Mouse (Mus musculus) midbrain, embryonic 16.5 days (tissue): ENCODE measurements around the gene Rnf7. TPM values are rescaled to one million over a fixed set of nuclear protein-coding genes. Genes with fewer than 3 reads are reported as not detected.
"Not testable (repeated sequence)": the region's sequence is repeated elsewhere in the genome, so short reads cannot be mapped to it uniquely, and the experiment has no call there.

Experiments used
- ATAC-seq: fragments of 200-750 bp; cut with Nextera tagmentation; 2 replicates; pipeline ENCODE4 v1.8.0; 2017; ENCODE audit warnings: moderate TSS enrichment
- H3K27ac ChIP-seq: fragments of 300-500 bp; sonication (generic); 2 replicates; pipeline ENCODE4 v1.5.1; 2014; ENCODE audit warnings: mild to moderate bottlenecking, low read length, mixed read lengths
- H3K27me3 ChIP-seq: fragments of 300-500 bp; sonication (generic); 2 replicates; pipeline ENCODE4 v1.6.1; 2014; ENCODE audit warnings: low read depth, low read length, mixed read lengths; ENCODE audit not compliant: control insufficient read depth, insufficient read depth
- H3K36me3 ChIP-seq: fragments of 300-500 bp; sonication (generic); 2 replicates; pipeline ENCODE4 v1.6.1; 2014; ENCODE audit warnings: mild to moderate bottlenecking, low read length, moderate library complexity, mixed read lengths; ENCODE audit not compliant: control insufficient read depth, insufficient read depth
- H3K4me1 ChIP-seq: fragments of 300-500 bp; sonication (generic); 2 replicates; pipeline ENCODE4 v1.6.1; 2014; ENCODE audit warnings: mild to moderate bottlenecking, low read length, mixed read lengths; ENCODE audit not compliant: control insufficient read depth, insufficient read depth
- H3K4me2 ChIP-seq: fragments of 300-500 bp; sonication (generic); 2 replicates; pipeline ENCODE4 v1.6.1; 2014; ENCODE audit warnings: mild to moderate bottlenecking, low read length, mixed read lengths
- H3K4me3 ChIP-seq: fragments of 300-500 bp; sonication (generic); 2 replicates; pipeline ENCODE4 v1.5.1; 2014; ENCODE audit warnings: low read depth, mild to moderate bottlenecking, low read length, moderate library complexity, mixed read lengths
- H3K9ac ChIP-seq: fragments of 300-500 bp; sonication (generic); 2 replicates; pipeline ENCODE4 v1.6.1; 2014; ENCODE audit warnings: low read depth, low read length, mixed read lengths
- H3K9me3 ChIP-seq: fragments of 300-500 bp; sonication (generic); replicated peaks from 2 replicates; pipeline ENCODE4 v1.6.1; 2014; ENCODE audit warnings: mild to moderate bottlenecking, low read length, mixed read lengths; ENCODE audit not compliant: control insufficient read depth, poor library complexity, severe bottlenecking
- WGBS: fragments of 180-500 bp; shearing (Covaris S2); extraction: QIAGEN DNeasy Blood & Tissue Kit; methylation state at CpG from one replicate; pipeline ENCODE4 v1.1.7; 2014; 5-methylcytosine and 5-hydroxymethylcytosine counted together
- polyA plus RNA-seq: library from polyadenylated mRNA; unstranded; fragments of >200 nt; fragmentation: Nextera tagmentation; extraction: Ambion mirVana; gene quantifications from 2 replicates; pipeline ENCODE4 v1.2.1, GENCODE M21; 2015

Rnf7 gene
- polyA plus RNA-seq, 1 experiment from 2014 or later, result 192 TPM

DNA sequence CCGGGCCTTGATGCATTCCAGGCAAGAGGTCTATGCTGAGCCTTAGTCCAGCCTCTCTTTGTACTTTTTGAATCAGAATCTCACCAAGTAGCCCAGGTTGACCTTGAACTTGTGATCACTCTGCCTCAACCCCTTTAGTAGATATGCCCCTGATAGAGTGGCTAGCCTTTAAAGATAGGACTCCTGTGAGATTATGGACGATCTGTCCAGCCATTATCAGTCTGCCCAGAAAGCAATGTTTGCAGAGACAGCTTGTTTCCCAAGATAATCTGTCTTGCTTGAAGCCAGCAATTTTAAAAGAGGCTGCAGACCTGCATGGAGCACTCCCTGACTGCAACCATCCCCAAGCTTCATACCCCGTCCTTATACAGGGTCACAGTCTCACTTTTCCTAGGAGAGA lies 4.6 kb upstream of the Rnf7 start:
- H3K9me3 ChIP-seq, result no peaks in the 10 kb centered on the region
- 71% methylated on average over 3 of the region's 3 CpGs for WGBS
- H3K27me3 ChIP-seq, result no peaks in the 10 kb centered on the region; the same call in 1 of the 2 replicates
- H3K4me1 ChIP-seq, result no peaks in the 10 kb centered on the region
- H3K4me3 ChIP-seq, result no peak overlapping the region
- H3K9ac ChIP-seq, result no peak overlapping the region
- H3K36me3 ChIP-seq, result no peaks in the 10 kb centered on the region
- H3K4me2 ChIP-seq, result no peak overlapping the region
- no peak for ATAC-seq
- no peak overlapping the region for H3K27ac ChIP-seq

DNA sequence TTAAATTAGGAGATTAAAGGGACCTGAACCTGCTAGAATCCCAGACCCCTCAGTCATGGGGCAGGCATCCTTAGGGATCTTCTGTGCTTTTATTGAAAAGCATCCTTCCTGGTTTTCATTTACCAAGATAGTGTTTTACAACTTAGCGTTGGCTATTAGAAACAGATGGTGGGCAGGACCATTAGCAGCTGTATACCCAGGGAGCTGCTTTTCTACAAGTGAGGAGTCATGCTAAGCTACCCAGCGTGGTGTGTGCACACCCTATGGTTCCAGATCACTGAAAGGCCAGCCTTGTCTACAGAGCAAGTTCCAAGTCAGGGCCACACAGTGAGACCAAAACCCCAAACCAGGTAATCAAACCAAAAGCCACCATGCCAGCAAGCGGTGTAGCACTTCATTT lies 6.1 kb downstream of the Rnf7 start:
- Histone ChIP-seq H3K4me2 (no peak overlapping the region), H3K4me1 (peaks cover 15% of the 10 kb centered on the region)
- ATAC-seq, result no peak

DNA sequence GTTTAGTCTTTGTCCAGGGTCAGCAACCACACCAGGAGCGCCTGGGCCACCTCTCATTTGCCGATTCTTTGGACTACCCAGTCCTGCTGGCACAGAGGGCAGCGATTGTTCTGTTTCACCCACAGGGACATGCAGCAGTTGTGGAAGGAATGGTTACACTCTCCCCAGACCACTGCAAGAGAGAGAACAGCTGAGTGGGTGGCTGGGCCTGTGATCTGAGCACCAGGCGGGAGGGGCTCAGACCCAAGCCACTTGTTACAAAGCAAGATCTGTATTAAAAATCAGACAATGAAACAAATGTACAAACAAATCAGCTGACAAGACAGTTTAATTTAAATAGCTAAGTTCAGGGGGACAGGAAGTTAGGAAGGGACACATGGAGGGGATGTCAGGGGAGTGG lies 6.8 kb downstream of the Rnf7 start:
- H3K9ac ChIP-seq, H3K27ac ChIP-seq, H3K4me2 ChIP-seq, H3K9me3 ChIP-seq, H3K4me3 ChIP-seq, ATAC-seq, H3K4me1 ChIP-seq, H3K27me3 ChIP-seq: not testable (repeated sequence)
- H3K36me3 ChIP-seq, result peaks cover 18% of the 10 kb centered on the region
- WGBS, result 77% methylated on average over 4 of the region's 4 CpGs

More for the DNA sequence above, 6.1 kb downstream of the Rnf7 start:
- Histone ChIP-seq H3K27ac (no peak overlapping the region), H3K4me3 (no peak overlapping the region), H3K9me3 (no peaks in the 10 kb centered on the region), H3K9ac (no peak overlapping the region), H3K27me3 (no peaks in the 10 kb centered on the region), H3K36me3 (peaks cover 17% of the 10 kb centered on the region)
- WGBS, result 82% methylated on average over 3 of the region's 3 CpGs

DNA sequence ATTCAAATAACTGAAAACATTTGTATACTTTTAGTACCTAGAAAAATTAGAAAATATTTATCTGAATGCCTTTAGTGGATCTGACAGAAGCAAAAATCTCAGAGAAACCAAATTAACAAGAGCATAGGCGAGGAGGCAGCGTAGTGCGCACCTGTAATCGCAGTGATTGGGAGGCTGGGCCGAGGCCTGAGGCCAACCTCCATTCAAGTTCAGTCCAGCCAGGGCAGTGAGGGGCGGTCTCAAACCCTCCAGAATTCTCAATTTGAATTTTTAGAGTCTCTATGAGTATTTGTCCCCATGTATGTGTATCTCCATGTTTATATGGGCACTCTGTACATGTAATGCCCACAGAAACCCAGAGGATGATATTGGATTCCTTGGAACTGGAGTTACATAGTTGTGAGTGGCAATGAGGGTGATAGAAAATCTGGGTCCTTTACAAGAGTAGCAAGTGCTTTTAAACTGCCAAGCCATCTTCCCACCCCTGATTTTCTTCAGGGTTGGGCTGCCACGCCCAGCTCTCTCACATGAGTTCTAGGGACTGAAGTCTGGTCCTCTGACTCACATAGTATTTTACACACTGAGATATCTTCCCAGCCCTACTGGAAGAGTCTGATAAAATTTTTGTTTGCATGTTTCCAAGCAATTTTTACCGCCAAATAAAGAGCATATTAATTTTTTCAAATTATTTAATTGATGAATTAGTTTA lies 8.1 kb downstream of the Rnf7 start:
- H3K4me1 ChIP-seq, result 0 out of 2 replicates have a peak, but pooled peaks cover under 1% of the 10 kb centered on the region
- ATAC-seq, result no peak
- WGBS, result 97% methylated on average over 8 of the region's 8 CpGs

DNA sequence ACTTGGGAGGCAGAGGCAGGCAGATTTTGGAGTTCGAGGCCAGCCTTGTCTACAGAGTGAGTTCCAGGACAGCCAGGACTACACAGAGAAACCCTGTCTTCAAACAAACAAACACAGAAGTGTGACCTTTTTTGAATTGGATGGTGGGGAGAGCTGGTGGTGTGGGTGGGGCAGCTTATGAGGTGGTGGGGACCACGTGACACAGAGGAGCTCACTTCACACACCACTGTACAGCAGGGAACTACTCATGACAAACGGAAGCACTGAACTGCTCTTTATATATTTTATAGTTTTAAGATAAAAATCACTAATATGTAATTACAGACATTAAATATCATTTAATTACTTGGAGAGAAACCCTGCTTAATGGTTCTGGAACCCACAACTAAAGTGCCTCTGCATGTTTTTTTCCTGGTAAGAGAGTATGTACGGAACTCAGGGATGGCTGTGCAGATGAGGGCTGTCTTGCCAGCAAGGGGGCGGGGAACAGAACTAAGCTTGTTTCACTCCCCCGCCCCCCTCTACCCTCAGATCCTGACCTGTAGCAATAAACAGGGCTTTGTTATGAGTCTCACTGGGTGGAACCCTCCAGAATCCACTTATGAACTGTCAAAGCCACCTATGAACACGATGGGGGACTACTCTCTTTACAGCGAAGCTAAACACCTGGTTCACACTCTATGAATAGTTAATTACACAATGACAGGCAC lies 8.8 kb downstream of the Rnf7 start:
- Histone ChIP-seq H3K36me3 (peaks cover 18% of the 10 kb centered on the region), H3K4me1 (no peaks in the 10 kb centered on the region), H3K4me3 (no peak overlapping the region), H3K4me2 (no peak overlapping the region), H3K9me3 (no peaks in the 10 kb centered on the region), H3K9ac (no peak overlapping the region), H3K27me3 (no peaks in the 10 kb centered on the region), H3K27ac (no peak overlapping the region)
- WGBS, result 73% methylated on average over 8 of the region's 8 CpGs
- no peak for ATAC-seq

More for the DNA sequence above, 8.1 kb downstream of the Rnf7 start:
- no peak overlapping the region for H3K9ac ChIP-seq
- H3K27me3 ChIP-seq, result no peaks in the 10 kb centered on the region
- H3K4me2 ChIP-seq, result no peak overlapping the region
- H3K4me3 ChIP-seq, result no peak overlapping the region
- H3K27ac ChIP-seq, result no peak overlapping the region
- H3K36me3 ChIP-seq, result peaks cover 18% of the 10 kb centered on the region
- no peaks in the 10 kb centered on the region for H3K9me3 ChIP-seq

DNA sequence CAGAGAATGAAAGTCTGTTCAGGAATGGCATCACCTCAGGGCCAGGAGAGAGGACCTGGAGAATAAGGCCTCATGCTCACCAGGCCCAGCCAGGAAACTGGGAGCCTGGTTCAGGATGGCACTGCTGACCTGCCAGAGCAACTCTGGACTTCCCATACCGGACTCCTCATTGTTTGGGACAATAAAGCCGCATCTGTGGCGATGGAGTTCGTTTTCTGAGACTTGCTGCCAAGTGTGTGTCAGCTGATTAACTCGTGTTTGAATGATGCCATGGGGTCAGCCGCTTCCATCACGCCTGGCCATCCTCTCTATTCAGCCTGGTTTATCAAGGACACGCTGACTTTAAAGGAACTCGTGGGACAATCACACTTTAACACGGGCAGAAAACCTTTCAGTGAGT lies 14.8 kb downstream of the Rnf7 start:
- H3K4me2 ChIP-seq, result no peak overlapping the region
- H3K9ac ChIP-seq, result no peak overlapping the region
- peaks cover 5% of the 10 kb centered on the region; the same call in 1 of the 2 replicates for H3K36me3 ChIP-seq
- no peak for ATAC-seq
- no peaks in the 10 kb centered on the region; the same call in 1 of the 2 replicates for H3K4me1 ChIP-seq
- H3K9me3 ChIP-seq, result 0 out of 2 replicates have a peak, but pooled peaks cover 7% of the 10 kb centered on the region
- 67% methylated on average over 10 of the region's 10 CpGs for WGBS
- no peak overlapping the region for H3K4me3 ChIP-seq
- no peaks in the 10 kb centered on the region for H3K27me3 ChIP-seq
- H3K27ac ChIP-seq, result no peak overlapping the region

DNA sequence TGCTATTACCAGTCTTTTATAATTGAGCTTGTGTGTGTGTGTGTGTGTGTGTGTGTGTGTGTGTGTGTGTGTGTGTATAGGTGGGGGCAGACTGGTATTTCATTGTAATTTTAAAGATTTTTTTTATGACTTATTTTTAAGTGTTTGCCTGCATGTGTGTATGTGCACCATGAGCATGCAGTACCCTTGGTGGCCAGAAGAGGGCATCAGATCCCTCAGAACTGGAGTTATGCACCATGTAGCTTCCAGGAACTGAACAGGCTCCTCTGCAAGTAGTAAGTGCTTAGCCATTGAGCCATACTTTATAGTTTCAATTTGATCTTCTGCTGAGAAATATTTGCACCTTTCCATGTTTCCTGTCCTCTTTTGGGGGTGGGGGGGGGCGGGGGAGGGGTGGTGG lies 16.9 kb downstream of the Rnf7 start:
- 31% methylated on average over 1 of the region's 1 CpGs for WGBS
- Histone ChIP-seq H3K4me2 (no peak overlapping the region), H3K9ac (no peak overlapping the region), H3K27ac (no peak overlapping the region), H3K4me1 (no peaks in the 10 kb centered on the region; the same call in 1 of the 2 replicates), H3K4me3 (no peak overlapping the region), H3K9me3 (0 out of 2 replicates have a peak, but pooled peaks cover 7% of the 10 kb centered on the region), H3K27me3 (no peaks in the 10 kb centered on the region), H3K36me3 (no peaks in the 10 kb centered on the region)
- no peak for ATAC-seq

DNA sequence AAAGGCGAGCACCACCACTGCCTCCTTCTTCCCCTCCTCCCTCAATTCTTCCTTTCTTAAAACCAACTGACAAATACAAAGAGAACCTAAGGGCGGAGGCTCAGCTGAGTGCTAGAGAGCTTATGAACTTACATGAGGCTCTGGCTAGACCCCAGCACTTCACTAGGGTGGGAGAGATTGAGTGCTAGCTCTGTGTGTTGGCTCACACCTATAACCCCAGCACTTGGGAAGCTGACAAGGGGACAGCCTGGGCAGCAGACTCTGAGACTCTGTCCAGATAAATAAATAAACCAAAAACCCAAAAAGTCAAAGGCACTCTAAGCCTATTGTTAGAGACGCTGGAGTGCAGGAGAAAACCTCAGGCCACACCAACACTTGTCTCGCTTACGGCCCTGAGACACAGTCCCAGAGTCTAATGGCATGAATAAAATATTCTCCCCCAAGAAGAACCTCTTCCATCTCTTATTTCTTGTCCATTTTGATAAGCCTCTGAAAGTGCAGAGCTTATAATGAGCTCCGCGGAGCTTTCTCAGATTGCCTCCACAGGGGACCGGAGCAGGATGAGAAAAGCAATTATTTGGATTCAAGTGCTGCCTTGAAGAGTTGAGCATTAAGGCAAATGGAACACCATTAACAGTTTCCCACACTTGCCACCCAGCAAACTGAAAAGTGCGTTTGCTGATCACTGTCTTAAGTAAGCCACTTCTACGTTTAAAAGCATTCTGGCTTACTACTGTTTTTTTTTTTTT lies 18.2 kb downstream of the Rnf7 start:
- Histone ChIP-seq H3K27ac (peak overlapping the region; percentile 63), H3K9me3 (0 out of 2 replicates have a peak, but pooled peaks cover 7% of the 10 kb centered on the region), H3K9ac (no peak overlapping the region), H3K4me1 (no peaks in the 10 kb centered on the region; the same call in 1 of the 2 replicates), H3K36me3 (no peaks in the 10 kb centered on the region), H3K27me3 (no peaks in the 10 kb centered on the region), H3K4me2 (no peak overlapping the region), H3K4me3 (no peak overlapping the region)
- ATAC-seq, result peak; percentile 70
- WGBS, result 34% methylated on average over 10 of the region's 10 CpGs
